Mouse (Mus musculus) c-Kit-negative CD71-positive TER-119-positive erythroid progenitor cells, embryonic 14.5 days (primary cell): ENCODE results near the gene Itpripl2.

Experiments
- DNase-seq: peaks from one replicate; pipeline ENCODE4 v3.0.0-alpha.2; 2013; ENCODE audit warnings: low read depth, low spot score

Itpripl2 gene

GRCm38 (mm10) chr7:118491431-118492147 is at the start of gene Itpripl2:
Gene Itpripl2 (minus strand): TSS chr7:118491975.
- DNase-seq, result no peak

GRCm38 (mm10) chr7:118535076-118535475 is 43.3 kb upstream of the Itpripl2 start:
- DNase-seq, result no peak

GRCm38 (mm10) chr7:118534326-118534725 is 42.6 kb upstream of the Itpripl2 start:
- DNase-seq, result no peak

- DNase-seq, result peak; percentile 99
Observed at GRCm38 (mm10) chr7:118533178-118533578, 41.4 kb upstream of the Itpripl2 start, which contains the start of gene Coq7. Gene Coq7 (minus strand): TSS chr7:118533356.

- peak; percentile 95 for DNase-seq
Observed at GRCm38 (mm10) chr7:118532519-118533177, 40.9 kb upstream of the Itpripl2 start.

- DNase-seq, result no peak
Observed at GRCm38 (mm10) chr7:118526967-118527366, 35.2 kb upstream of the Itpripl2 start.

- no peak for DNase-seq
Observed at GRCm38 (mm10) chr7:118522077-118522476, 30.3 kb upstream of the Itpripl2 start.

GRCm38 (mm10) chr7:118519661-118520060 is 27.9 kb upstream of the Itpripl2 start:
- DNase-seq, result no peak

GRCm38 (mm10) chr7:118518687-118519086 is 26.9 kb upstream of the Itpripl2 start:
- DNase-seq, result no peak

GRCm38 (mm10) chr7:118517819-118518218 is 26.0 kb upstream of the Itpripl2 start:
- DNase-seq, result no peak

- DNase-seq, result no peak
Observed at GRCm38 (mm10) chr7:118508556-118508955, 16.8 kb upstream of the Itpripl2 start.

- no peak for DNase-seq
Observed at GRCm38 (mm10) chr7:118503844-118504243, 12.1 kb upstream of the Itpripl2 start.

- no peak for DNase-seq
Observed at GRCm38 (mm10) chr7:118502333-118502732, 10.6 kb upstream of the Itpripl2 start.

GRCm38 (mm10) chr7:118499784-118500435 is 8.1 kb upstream of the Itpripl2 start:
- no peak for DNase-seq

- no peak for DNase-seq
Observed at GRCm38 (mm10) chr7:118498984-118499783, 7.4 kb upstream of the Itpripl2 start.

GRCm38 (mm10) chr7:118494892-118495579 is 3.3 kb upstream of the Itpripl2 start:
- DNase-seq, result no peak

GRCm38 (mm10) chr7:118493892-118494291 is 2.1 kb upstream of the Itpripl2 start:
- no peak for DNase-seq

GRCm38 (mm10) chr7:118490666-118491430 is 927 bp downstream of the Itpripl2 start:
- DNase-seq, result no peak

- no peak for DNase-seq
Observed at GRCm38 (mm10) chr7:118489706-118490665, 1.8 kb downstream of the Itpripl2 start.
